Mouse (Mus musculus) embryonic fibroblast, embryonic 13.5 days (primary cell): ENCODE data around the gene Rapgef1.

ENCODE experiments used
- CTCF ChIP-seq: IDR thresholded peaks from 2 replicates; pipeline ENCODE4 v1.5.1; 2011; ENCODE audit warnings: mild to moderate bottlenecking, control low read depth, low read length, moderate library complexity, borderline replicate concordance; ENCODE audit not compliant: insufficient read depth
- POLR2A ChIP-seq: IDR thresholded peaks from 2 replicates; pipeline ENCODE4 v1.6.1; 2011; ENCODE audit warnings: low read depth, mild to moderate bottlenecking, control low read depth, low read length, moderate library complexity

GRCm38 (mm10) chr2:29733348-29733747 lies 113.8 kb downstream of the Rapgef1 start:
- TF ChIP-seq CTCF, result no peak
- no peak for TF ChIP-seq POLR2A
